Mouse (Mus musculus): ENCODE measurements at regions not wholly inside any gene's neighbourhood (a gene's known extent, or its start where the extent isn't known, plus 50 kb on each side); places are given as distances from the start of the nearest gene placed in this dataset.

DNA sequence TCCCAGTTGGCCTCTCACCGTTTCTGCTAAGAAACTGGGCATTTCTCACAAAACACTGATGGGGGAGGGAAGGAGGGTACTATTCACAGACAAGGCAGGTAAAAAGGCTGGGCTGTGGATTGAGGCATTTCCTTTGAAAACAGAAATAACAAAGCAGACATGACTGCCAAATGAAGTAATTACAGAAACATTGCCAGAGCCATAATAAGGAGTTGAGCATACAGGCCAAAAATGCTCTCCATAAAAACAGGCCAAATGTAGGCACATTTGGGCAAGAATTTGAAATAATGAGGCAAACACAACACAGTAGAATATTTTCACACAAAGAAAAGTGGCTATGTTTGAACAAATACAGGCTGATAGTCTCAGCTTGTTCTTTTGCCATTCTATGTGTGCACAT is 491.9 kb upstream of the Cdh4 start:
- no peaks in the 10 kb centered on the region for H3K27me3 ChIP-seq (ENCODE audit: poor library complexity, severe bottlenecking)
- no peaks in the 10 kb centered on the region for H3K9me3 ChIP-seq
- no peak for DNase-seq (ENCODE audit: extremely low spot score, low spot score)
- H3K4me3 ChIP-seq, result no peak overlapping the region
- H3K27ac ChIP-seq, result no peak overlapping the region
- H3K36me3 ChIP-seq (replicated peaks), result no peaks in the 10 kb centered on the region
- peaks cover 33% of the 10 kb centered on the region for H3K4me1 ChIP-seq
- 56% methylated on average over 1 of the region's 1 CpGs for WGBS

DNA sequence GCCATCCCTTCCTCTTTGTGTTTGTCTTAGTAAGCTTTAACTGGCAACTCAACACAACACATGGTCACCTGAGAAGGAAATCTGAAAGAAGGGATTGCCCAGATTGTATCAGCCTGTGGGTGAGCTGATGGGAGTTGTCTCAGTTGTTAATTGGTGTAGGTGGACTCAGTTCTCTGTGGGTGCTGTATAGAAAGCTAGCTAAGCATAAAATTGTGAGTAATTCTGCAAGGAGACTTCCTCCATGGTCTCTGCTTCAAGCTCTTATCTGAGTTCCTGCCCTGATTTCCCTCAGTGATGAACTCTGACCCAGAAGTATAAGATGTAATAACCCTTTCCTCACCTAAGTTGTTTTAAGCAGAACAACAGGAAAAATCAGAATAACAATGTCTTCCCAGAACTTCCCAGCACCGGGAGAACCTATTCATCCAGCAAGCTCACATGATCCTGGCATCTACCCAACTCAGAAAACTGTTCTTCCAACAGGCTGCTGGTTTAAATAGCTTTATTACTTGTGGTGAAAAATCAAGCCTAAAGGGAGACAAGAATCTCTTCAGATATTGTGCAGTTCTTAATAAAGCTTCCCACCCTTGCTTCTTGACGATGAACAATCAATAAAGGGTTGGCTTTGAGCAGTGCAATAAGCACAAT is 487.7 kb upstream of the Cdh4 start:
- Histone ChIP-seq H3K27ac (no peak overlapping the region), H3K9me3 (no peaks in the 10 kb centered on the region), H3K4me1 (peaks cover 16% of the 10 kb centered on the region), H3K27me3 (ENCODE audit: poor library complexity, severe bottlenecking) (no peaks in the 10 kb centered on the region), H3K36me3 (replicated peaks) (no peaks in the 10 kb centered on the region), H3K4me3 (no peak overlapping the region)
- 81% methylated on average over 2 of the region's 2 CpGs for WGBS
- DNase-seq (ENCODE audit: extremely low spot score, low spot score), result no peak

DNA sequence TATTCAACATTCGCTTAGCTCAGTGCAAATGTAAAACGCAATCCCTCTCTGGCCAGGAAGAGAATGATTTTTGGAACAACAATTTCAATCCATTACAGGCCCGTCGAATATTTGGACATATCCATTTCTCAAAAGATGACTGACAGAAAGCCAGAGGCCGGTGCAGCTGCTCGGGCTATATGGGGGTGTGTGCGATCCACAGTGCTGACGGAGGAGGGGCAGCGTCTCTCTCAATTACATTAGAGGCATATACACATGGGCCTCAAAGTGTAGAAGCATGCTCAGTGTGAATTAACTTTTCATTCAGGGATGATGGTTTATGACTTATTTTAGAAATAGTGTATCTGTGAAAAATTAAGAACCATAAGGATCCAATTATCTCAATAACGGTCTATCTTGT is 483.4 kb upstream of the Cdh4 start:
- Histone ChIP-seq H3K9me3 (no peaks in the 10 kb centered on the region), H3K4me1 (peaks cover 15% of the 10 kb centered on the region), H3K4me3 (no peak overlapping the region), H3K36me3 (replicated peaks) (no peaks in the 10 kb centered on the region), H3K27me3 (ENCODE audit: poor library complexity, severe bottlenecking) (no peaks in the 10 kb centered on the region), H3K27ac (no peak overlapping the region)
- WGBS, result 88% methylated on average over 10 of the region's 10 CpGs
- DNase-seq (ENCODE audit: extremely low spot score, low spot score), result no peak

DNA sequence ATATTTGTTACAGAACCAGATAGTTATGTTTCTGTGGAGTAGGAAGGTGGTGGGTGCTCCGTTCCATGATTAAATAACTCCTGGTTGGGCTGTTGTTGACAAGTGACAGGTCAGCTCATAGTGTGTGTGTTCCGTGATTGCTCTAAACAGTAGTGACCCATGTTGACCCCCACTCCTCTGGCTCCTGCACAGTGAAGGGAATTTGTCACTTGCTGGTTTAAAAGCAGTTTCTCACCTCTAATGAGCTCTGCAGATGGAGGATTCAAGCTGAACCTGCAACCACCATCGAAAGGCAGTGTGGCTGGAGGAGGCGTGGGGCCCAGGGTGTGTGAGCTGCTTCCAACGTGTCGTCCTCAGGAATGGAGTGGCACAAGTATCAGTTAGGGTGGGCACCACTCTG is 482.6 kb upstream of the Cdh4 start:
- no peaks in the 10 kb centered on the region for H3K36me3 ChIP-seq (replicated peaks)
- H3K4me3 ChIP-seq, result no peak overlapping the region
- DNase-seq (ENCODE audit: extremely low spot score, low spot score), result no peak
- H3K27ac ChIP-seq, result no peak overlapping the region
- WGBS, result 79% methylated on average over 6 of the region's 6 CpGs
- H3K27me3 ChIP-seq (ENCODE audit: poor library complexity, severe bottlenecking), result no peaks in the 10 kb centered on the region
- H3K4me1 ChIP-seq, result peaks cover 15% of the 10 kb centered on the region
- H3K9me3 ChIP-seq, result no peaks in the 10 kb centered on the region

DNA sequence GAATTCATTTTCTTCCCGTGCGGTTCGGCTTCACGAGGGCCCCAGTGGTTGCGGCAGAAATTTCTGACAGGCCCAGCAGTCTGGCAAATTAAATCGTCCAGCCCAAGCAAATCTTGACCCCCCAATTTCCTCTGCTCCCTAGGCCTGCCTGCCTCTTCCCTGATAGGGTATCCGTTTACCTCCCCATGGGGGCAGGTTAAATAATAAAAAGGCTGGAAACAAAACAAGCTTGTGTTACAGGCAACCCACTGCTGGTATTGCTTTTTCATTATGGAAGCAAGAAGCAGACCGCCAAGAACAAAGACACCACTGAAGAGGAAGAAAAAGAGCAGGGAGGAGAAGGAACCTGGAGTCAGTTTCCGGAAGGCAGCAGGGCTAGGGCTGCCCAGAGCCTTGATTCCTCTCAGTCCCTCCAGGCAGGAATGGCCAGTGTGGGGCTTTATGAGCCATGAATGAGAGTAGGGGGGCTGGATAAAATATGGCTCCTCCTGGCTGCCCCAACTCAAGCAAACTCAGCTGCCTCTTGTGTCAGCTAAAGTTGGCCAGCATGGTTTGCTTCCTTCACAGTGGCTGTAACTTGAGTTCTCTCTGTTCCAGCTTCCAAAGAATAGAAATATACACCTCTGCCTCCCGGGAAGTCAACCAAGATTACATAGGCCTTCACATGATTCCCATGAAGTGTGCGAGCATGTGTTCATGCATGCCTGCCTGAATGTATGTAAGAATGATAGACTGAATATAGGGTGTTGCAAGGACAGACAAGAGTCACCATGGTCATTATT is 474.5 kb upstream of the Cdh4 start:
- H3K4me1 ChIP-seq, result peaks cover 22% of the 10 kb centered on the region
- no peaks in the 10 kb centered on the region for H3K27me3 ChIP-seq (ENCODE audit: poor library complexity, severe bottlenecking)
- WGBS, result 56% methylated on average over 11 of the region's 11 CpGs
- H3K27ac ChIP-seq, result peak overlapping the region; percentile 71
- H3K9me3 ChIP-seq, result no peaks in the 10 kb centered on the region
- no peaks in the 10 kb centered on the region for H3K36me3 ChIP-seq (replicated peaks)
- H3K4me3 ChIP-seq, result no peak overlapping the region
- no peak for DNase-seq (ENCODE audit: extremely low spot score, low spot score)

DNA sequence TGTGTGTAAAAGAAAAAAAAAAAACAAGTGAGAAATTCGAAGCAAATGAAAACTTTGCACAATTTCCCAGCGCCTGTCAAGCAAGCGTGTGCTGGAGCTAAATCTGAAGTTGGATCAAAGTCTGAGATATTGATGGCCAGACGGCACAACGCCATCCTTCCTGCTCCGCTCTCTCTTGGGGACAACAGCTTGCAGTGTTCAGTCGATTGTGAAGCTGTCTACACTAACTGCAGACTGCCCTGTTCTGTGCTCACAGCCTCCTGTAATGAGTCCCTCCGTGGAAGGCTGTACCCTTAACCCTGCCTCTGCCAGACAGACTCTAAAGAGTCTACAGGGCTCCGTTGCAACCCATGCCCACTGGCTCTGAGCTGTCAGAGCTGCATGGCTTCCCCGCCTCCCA is 472.5 kb upstream of the Cdh4 start:
- no peak for DNase-seq (ENCODE audit: extremely low spot score, low spot score)
- Histone ChIP-seq H3K27me3 (ENCODE audit: poor library complexity, severe bottlenecking) (no peaks in the 10 kb centered on the region), H3K27ac (no peak overlapping the region), H3K9me3 (no peaks in the 10 kb centered on the region), H3K4me3 (no peak overlapping the region), H3K4me1 (peaks cover 22% of the 10 kb centered on the region), H3K36me3 (replicated peaks) (no peaks in the 10 kb centered on the region)
- 81% methylated on average over 10 of the region's 10 CpGs for WGBS

DNA sequence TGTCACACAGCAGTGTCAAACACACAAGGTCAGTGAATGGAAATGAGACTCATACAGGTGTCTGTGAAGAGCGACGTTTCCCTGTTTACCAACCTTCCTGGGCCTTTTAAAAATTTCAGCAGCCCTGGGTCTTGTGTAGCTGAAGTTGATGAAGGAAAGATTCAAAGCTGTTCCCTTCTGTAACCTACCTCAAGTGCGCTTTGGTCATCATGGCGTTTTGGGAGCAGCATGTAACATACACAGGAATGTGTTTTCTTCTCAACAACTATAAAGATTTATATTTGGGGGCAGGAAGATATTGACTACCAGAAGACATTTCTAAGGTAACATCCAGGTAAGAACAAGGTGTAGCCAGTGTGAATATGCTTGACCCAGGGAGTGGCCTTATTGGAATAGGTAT is 466.9 kb upstream of the Cdh4 start:
- Histone ChIP-seq H3K4me1 (peaks cover 11% of the 10 kb centered on the region), H3K36me3 (replicated peaks) (no peaks in the 10 kb centered on the region), H3K9me3 (no peaks in the 10 kb centered on the region), H3K4me3 (no peak overlapping the region), H3K27ac (no peak overlapping the region), H3K27me3 (ENCODE audit: poor library complexity, severe bottlenecking) (no peaks in the 10 kb centered on the region)
- 91% methylated on average over 4 of the region's 4 CpGs for WGBS
- DNase-seq (ENCODE audit: extremely low spot score, low spot score), result no peak

DNA sequence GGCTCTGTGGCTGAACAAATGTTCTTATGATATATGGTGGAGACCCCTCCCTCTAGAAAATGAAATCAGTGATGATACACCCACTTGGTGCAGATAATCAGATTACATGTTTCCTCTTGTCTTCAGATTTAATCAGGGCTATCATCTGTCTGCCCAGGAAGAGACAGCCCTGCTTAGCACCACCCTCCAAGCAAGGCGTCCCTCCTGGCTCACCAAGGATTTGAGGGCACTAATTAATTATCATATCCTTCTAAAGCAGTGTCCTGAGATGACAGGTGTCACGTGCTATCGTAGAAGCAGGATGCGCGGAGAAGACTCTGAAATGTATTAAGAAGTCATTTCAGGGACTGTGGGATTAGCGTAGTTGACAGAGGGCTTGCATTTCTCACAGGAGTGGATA is 466.2 kb upstream of the Cdh4 start:
- no peak for DNase-seq (ENCODE audit: extremely low spot score, low spot score)
- 83% methylated on average over 6 of the region's 6 CpGs for WGBS
- Histone ChIP-seq H3K4me1 (peaks cover 11% of the 10 kb centered on the region), H3K27ac (no peak overlapping the region), H3K9me3 (no peaks in the 10 kb centered on the region), H3K27me3 (ENCODE audit: poor library complexity, severe bottlenecking) (no peaks in the 10 kb centered on the region), H3K36me3 (replicated peaks) (no peaks in the 10 kb centered on the region), H3K4me3 (no peak overlapping the region)

DNA sequence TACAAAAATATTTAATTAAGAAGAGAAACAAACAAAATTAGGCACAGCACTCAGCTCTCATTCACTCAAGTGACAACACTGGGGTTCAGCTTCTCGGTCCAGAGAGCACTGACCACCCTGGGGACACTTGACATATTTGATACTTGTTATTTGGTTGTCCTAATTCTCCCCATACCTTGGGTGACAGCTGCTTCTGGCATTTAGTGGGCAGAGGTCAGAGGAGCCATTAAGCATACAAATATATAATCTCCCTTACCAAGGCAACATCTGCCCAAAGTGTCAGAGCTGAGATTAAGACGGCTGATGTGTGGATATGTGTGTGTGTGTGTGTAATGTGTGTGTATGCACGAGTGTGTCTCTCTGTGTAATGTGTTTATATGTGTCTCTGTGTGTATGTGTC is 465.7 kb upstream of the Cdh4 start:
- Histone ChIP-seq H3K27ac (no peak overlapping the region), H3K27me3 (ENCODE audit: poor library complexity, severe bottlenecking) (no peaks in the 10 kb centered on the region), H3K36me3 (replicated peaks) (no peaks in the 10 kb centered on the region), H3K4me1 (peaks cover 11% of the 10 kb centered on the region), H3K9me3 (no peaks in the 10 kb centered on the region), H3K4me3 (no peak overlapping the region)
- 73% methylated on average over 3 of the region's 3 CpGs for WGBS
- DNase-seq (ENCODE audit: extremely low spot score, low spot score), result no peak

DNA sequence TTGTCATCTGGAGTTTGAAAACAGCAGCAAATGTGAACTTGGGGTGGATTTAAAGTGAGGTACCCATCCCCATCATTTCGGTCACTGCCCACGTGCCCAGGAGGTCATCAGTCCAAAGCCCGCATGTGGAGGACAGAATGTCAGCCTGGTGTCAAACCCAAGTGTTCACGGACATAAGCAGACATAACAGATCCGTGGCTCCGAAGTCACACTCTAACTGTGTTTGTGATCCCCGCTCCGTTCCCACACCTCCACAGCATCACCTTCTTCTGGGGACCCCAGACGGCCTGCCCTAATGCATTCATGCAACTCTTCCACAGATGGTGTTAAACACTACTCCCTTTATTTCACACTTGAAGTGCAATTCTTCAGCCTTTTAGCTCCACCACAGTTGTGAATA is 462.8 kb upstream of the Cdh4 start:
- DNase-seq (ENCODE audit: extremely low spot score, low spot score), result no peak
- Histone ChIP-seq H3K9me3 (no peaks in the 10 kb centered on the region), H3K27ac (no peak overlapping the region), H3K4me1 (peaks cover 24% of the 10 kb centered on the region), H3K27me3 (ENCODE audit: poor library complexity, severe bottlenecking) (0 out of 2 replicates have a peak, but pooled peaks cover 7% of the 10 kb centered on the region), H3K4me3 (no peak overlapping the region), H3K36me3 (replicated peaks) (no peaks in the 10 kb centered on the region)
- WGBS, result 94% methylated on average over 9 of the region's 9 CpGs

DNA sequence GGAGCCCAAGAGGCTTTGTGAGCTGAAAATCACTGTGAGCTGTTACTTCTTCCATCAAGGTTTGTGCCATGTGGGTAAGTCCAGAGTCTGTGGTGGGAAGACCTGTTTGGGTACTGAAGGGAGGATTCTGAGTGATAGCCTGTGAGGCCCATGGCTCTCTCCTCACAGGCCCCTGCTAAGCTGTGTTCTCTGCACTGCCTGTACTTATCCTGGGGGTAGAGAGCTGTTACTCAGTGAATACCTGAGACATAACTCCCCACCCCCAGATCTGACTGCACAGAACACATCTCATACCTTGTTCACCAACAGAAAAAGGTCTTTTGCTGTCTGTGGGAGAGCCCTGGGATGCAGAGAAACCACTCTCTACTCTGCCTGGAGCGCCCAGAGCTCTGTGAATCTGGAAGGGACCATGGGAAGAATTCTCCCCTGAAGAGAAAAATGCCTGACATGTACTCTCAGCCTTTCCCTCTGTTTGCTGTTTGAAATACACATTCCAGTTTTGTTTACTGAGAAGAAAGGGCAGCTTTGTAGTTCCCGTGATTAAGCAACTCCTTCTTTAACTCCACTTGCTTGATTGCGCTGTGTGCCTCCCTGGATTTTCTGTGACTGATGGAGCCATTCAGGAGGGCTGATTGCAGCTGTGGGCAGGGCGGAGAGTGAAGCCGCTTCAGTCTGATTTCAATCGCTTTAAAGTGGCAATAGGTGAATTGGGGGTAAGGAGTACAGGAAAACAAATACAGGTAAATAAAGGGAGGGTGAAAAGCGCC is 460.3 kb upstream of the Cdh4 start:
- no peak for DNase-seq (ENCODE audit: extremely low spot score, low spot score)
- H3K27ac ChIP-seq, result peak overlapping the region; percentile 6
- 0 out of 2 replicates have a peak, but pooled peaks cover 7% of the 10 kb centered on the region for H3K27me3 ChIP-seq (ENCODE audit: poor library complexity, severe bottlenecking)

DNA sequence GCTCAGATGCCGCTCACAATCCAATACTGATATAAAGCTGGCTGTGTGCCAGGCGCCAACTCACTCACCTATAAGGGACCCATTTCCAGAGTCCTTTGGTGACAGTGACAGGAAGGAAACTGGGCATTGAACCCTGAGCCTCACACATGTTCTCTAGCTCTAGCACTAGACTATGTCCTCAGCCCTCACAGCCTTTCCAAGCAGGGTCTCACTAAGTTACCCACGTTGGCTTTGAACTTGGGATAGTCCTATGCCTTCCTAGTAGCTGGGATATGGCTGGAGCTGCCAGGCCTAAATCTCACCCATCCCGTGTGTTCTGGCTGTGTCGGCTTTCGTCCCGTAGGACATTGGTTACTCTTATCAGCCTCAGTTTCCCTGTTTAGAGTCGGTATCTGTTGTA is 458.4 kb upstream of the Cdh4 start:
- DNase-seq (ENCODE audit: extremely low spot score, low spot score), result no peak
- 97% methylated on average over 8 of the region's 8 CpGs for WGBS
- H3K36me3 ChIP-seq (replicated peaks), result no peaks in the 10 kb centered on the region
- H3K4me1 ChIP-seq, result peaks cover 22% of the 10 kb centered on the region
- H3K27me3 ChIP-seq (ENCODE audit: poor library complexity, severe bottlenecking), result 0 out of 2 replicates have a peak, but pooled peaks cover 7% of the 10 kb centered on the region
- H3K27ac ChIP-seq, result no peak overlapping the region
- H3K9me3 ChIP-seq, result no peaks in the 10 kb centered on the region
- H3K4me3 ChIP-seq, result no peak overlapping the region

More for the DNA sequence above, 460.3 kb upstream of the Cdh4 start:
- H3K4me3 ChIP-seq, result no peak overlapping the region
- H3K36me3 ChIP-seq (replicated peaks), result no peaks in the 10 kb centered on the region
- WGBS, result 42% methylated on average over 7 of the region's 7 CpGs
- no peaks in the 10 kb centered on the region for H3K9me3 ChIP-seq
- peaks cover 24% of the 10 kb centered on the region for H3K4me1 ChIP-seq

DNA sequence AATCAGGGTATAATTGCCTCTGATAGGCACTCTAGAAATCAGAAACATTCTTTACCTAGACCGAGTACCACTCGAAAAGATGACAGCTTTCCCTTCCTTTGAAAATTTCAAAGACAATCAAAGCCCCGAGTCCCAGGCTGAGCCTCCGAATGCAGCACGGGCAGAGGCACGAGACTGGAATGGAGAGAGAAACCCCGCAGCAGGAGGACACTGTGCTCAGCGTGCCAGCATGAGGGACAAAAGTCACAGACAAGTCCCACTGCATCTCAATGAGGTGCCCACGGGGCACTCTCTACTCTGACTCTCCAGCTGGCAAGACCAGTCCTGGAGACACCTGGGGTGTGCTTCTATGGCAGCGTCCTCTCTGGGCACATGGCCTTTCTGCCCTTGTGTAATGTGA is 454.3 kb upstream of the Cdh4 start:
- no peak for DNase-seq (ENCODE audit: extremely low spot score, low spot score)
- no peak overlapping the region for H3K27ac ChIP-seq
- no peak overlapping the region for H3K4me3 ChIP-seq
- 81% methylated on average over 10 of the region's 10 CpGs for WGBS
- H3K9me3 ChIP-seq, result no peaks in the 10 kb centered on the region
- no peaks in the 10 kb centered on the region for H3K36me3 ChIP-seq (replicated peaks)
- 0 out of 2 replicates have a peak, but pooled peaks cover 7% of the 10 kb centered on the region for H3K27me3 ChIP-seq (ENCODE audit: poor library complexity, severe bottlenecking)
- peaks cover 15% of the 10 kb centered on the region for H3K4me1 ChIP-seq
